Comparison of ENCODE assay signal across 26 mouse cellular contexts in genomic region chr15:103253352-103253751, GRCm38 (mm10). TPM values are rescaled to one million over a fixed set of nuclear protein-coding genes. Genes with fewer than 3 reads are reported as not detected.
A peak's percentile ranks its signal among the peaks of the same experiment; 100 is the strongest.
DNase-seq lines count a peak whose midpoint lies in the region; ATAC-seq and TF ChIP-seq lines count a peak whose summit lies in the region.
"Had no signal": no experiment of that assay in that cellular context is flagged by ENCODE, and none has a peak within 500 bp of the region (broad histone marks: within the 10 kb centered on the region; RNA-seq: fewer than 3 reads in every experiment).

No protein-coding gene starts in this region.

- no peaks in the 10 kb centered on the region; the same call in 1 of the 2 replicates for H3K9me3 ChIP-seq in erythroblast, embryonic 14.5 days (ENCODE audit: control insufficient read depth, low read length)
- H3K9me3 ChIP-seq in hindbrain, embryonic 10.5 days: no peaks in the 10 kb centered on the region
- H3K9me3 ChIP-seq in hindbrain, embryonic 11.5 days (ENCODE audit: control insufficient read depth, low read length): no peaks in the 10 kb centered on the region
- no peaks in the 10 kb centered on the region for H3K9me3 ChIP-seq in MEL (replicated peaks; ENCODE audit: insufficient read depth, low read length)
- H3K9me3 ChIP-seq in liver, embryonic 13.5 days (replicated peaks): no peaks in the 10 kb centered on the region
- H3K9me3 ChIP-seq in midbrain, postnatal 0 days (ENCODE audit: low read length): no peaks in the 10 kb centered on the region
- H3K9me3 ChIP-seq: embryonic facial prominence, embryonic 12.5 days; hindbrain, embryonic 15.5 days; midbrain, embryonic 12.5 days; neural tube, embryonic 12.5 days had no signal

- peaks cover 58% of the 10 kb centered on the region for H3K79me2 ChIP-seq in MEL (ENCODE audit: control insufficient read depth, insufficient read depth, low read length, poor library complexity)

- peaks cover 82% of the 10 kb centered on the region for H3K36me3 ChIP-seq in erythroblast, embryonic 14.5 days (ENCODE audit: control insufficient read depth)
- H3K36me3 ChIP-seq in hindbrain, embryonic 10.5 days: peaks cover 12% of the 10 kb centered on the region
- peaks cover 4% of the 10 kb centered on the region; the same call in 1 of the 2 replicates for H3K36me3 ChIP-seq in hindbrain, embryonic 11.5 days (ENCODE audit: control insufficient read depth, insufficient read depth, low read length)
- peaks cover 0 to 36% of the 10 kb centered on the region in 2 experiments; a peak in 3 of 4 replicates for H3K36me3 ChIP-seq in MEL (ENCODE audit: control insufficient read depth in 1 of 2, insufficient read depth in 2 of 2, low read length in 2 of 2)
- peaks cover 43% of the 10 kb centered on the region for H3K36me3 ChIP-seq in liver, embryonic 13.5 days
- H3K36me3 ChIP-seq in midbrain, postnatal 0 days (ENCODE audit: insufficient read depth, low read length): peaks cover 10% of the 10 kb centered on the region; the same call in 1 of the 2 replicates

- ATAC-seq in erythroblast, adult 5-6 weeks (replicated peaks; ENCODE audit: low FRiP score, poor library complexity, severe bottlenecking): no peak
- ATAC-seq in hindbrain, embryonic 11.5 days (ENCODE audit: low FRiP score): no peak
- ATAC-seq in liver, embryonic 13.5 days (ENCODE audit: low read depth): no peak
- ATAC-seq in granulocyte monocyte progenitor cell, adult 5-6 weeks (replicated peaks; ENCODE audit: poor library complexity, severe bottlenecking): no peak
- no peak for ATAC-seq in midbrain, postnatal 0 days (ENCODE audit: low FRiP score)
- ATAC-seq: forebrain, embryonic 14.5 days had no signal

- no peak for TF ChIP-seq CTCF in MEL (IDR thresholded peaks at IDR 0.05 in 2 of 3, conservative IDR thresholded peaks at IDR 0.05 in 1 of 3; ENCODE audit: control insufficient read depth in 1 of 3, insufficient read depth in 1 of 3, low read depth in 2 of 3, low read length in 3 of 3, poor library complexity in 1 of 3, severe bottlenecking in 1 of 3)
- TF ChIP-seq CTCF in midbrain, postnatal 0 days (IDR thresholded peaks at IDR 0.05): no peak

- H3K27me3 ChIP-seq in erythroblast, embryonic 14.5 days (ENCODE audit: control insufficient read depth): no peaks in the 10 kb centered on the region; the same call in 1 of the 2 replicates
- peaks cover 33% of the 10 kb centered on the region for H3K27me3 ChIP-seq in hindbrain, embryonic 10.5 days (ENCODE audit: insufficient read depth, poor library complexity, severe bottlenecking)
- H3K27me3 ChIP-seq in hindbrain, embryonic 11.5 days (ENCODE audit: control insufficient read depth, insufficient read depth, low read length): 0 out of 2 replicates have a peak, but pooled peaks cover 3% of the 10 kb centered on the region
- H3K27me3 ChIP-seq in MEL (ENCODE audit: control insufficient read depth in 1 of 2, insufficient read depth in 2 of 2, low read length in 2 of 2): no peaks in the 10 kb centered on the region
- H3K27me3 ChIP-seq in liver, embryonic 13.5 days: no peaks in the 10 kb centered on the region
- H3K27me3 ChIP-seq in midbrain, postnatal 0 days (ENCODE audit: insufficient read depth, low read length): peaks cover 2% of the 10 kb centered on the region
- H3K27me3 ChIP-seq: embryonic facial prominence, embryonic 12.5 days had no signal

- WGBS in hindbrain, embryonic 10.5 days: 96% methylated on average over 1 of the region's 1 CpGs
- 85% methylated on average over 1 of the region's 1 CpGs for WGBS in hindbrain, embryonic 11.5 days
- 55% methylated on average over 1 of the region's 1 CpGs for WGBS in liver, embryonic 13.5 days (ENCODE audit: insufficient replicate concordance)
- WGBS in midbrain, postnatal 0 days: 96% methylated on average over 1 of the region's 1 CpGs

- no peak overlapping the region for H3K4me2 ChIP-seq in hindbrain, embryonic 11.5 days (replicated peaks; ENCODE audit: low read depth, low read length)
- peak overlapping the region; percentile 83 for H3K4me2 ChIP-seq in liver, embryonic 13.5 days
- no peak overlapping the region for H3K4me2 ChIP-seq in midbrain, postnatal 0 days (ENCODE audit: low read depth, low read length, poor library complexity, severe bottlenecking)
- H3K4me2 ChIP-seq: embryonic facial prominence, embryonic 12.5 days; hindbrain, embryonic 15.5 days; midbrain, embryonic 12.5 days; neural tube, embryonic 12.5 days had no signal

- TF ChIP-seq EP300 in MEL (IDR thresholded peaks at IDR 0.05; ENCODE audit: low read depth in 1 of 2, low read length in 2 of 2): no peak

- peak overlapping the region; percentile 83 for H3K4me3 ChIP-seq in erythroblast, embryonic 14.5 days (replicated peaks)
- H3K4me3 ChIP-seq in hindbrain, embryonic 10.5 days: 0 out of 2 replicates have a peak overlapping the region, but pooled peaks have one; percentile 14
- H3K4me3 ChIP-seq in hindbrain, embryonic 11.5 days (ENCODE audit: low read depth, low read length): no peak overlapping the region
- H3K4me3 ChIP-seq in MEL (ENCODE audit: control insufficient read depth in 1 of 2, insufficient read depth in 1 of 2, low read depth in 2 of 2, low read length in 2 of 2): peak overlapping the region; percentile 88 to 91
- peak overlapping the region; percentile 75 for H3K4me3 ChIP-seq in liver, embryonic 13.5 days (replicated peaks)
- H3K4me3 ChIP-seq in midbrain, postnatal 0 days (ENCODE audit: low read depth, low read length): no peak overlapping the region
- H3K4me3 ChIP-seq: embryonic facial prominence, embryonic 12.5 days; hindbrain, embryonic 15.5 days; left cerebral cortex, adult 2 months; midbrain, embryonic 12.5 days; neural tube, embryonic 12.5 days had no signal

- no peak for DNase-seq in hindbrain, embryonic 10.5 days (ENCODE audit: low spot score)
- DNase-seq in hindbrain, embryonic 11.5 days (ENCODE audit: low spot score): no peak
- DNase-seq in MEL (ENCODE audit: low read depth, low spot score): no peak
- no peak for DNase-seq in liver, embryonic 13.5 days
- no peak for DNase-seq in midbrain, postnatal 0 days (ENCODE audit: low spot score)
- DNase-seq: adrenal gland, postnatal 36 days; cerebellum, adult 11-12 months; cerebellum, postnatal 14 days; gastrocnemius, postnatal 10 days; heart, postnatal 36 days; kidney, adult 2 months; right cerebral cortex, postnatal 14 days; thymus, postnatal 25 days had no signal

- peaks cover 76% of the 10 kb centered on the region for H3K4me1 ChIP-seq in erythroblast, embryonic 14.5 days (ENCODE audit: control insufficient read depth)
- H3K4me1 ChIP-seq in hindbrain, embryonic 10.5 days (replicated peaks): peaks cover 29% of the 10 kb centered on the region
- peaks cover 9% of the 10 kb centered on the region; the same call in 1 of the 2 replicates for H3K4me1 ChIP-seq in hindbrain, embryonic 11.5 days (replicated peaks; ENCODE audit: control insufficient read depth, insufficient read depth, low read length)
- H3K4me1 ChIP-seq in MEL (ENCODE audit: control insufficient read depth in 1 of 2, insufficient read depth in 2 of 2, low read length in 2 of 2): peaks cover 4 to 18% of the 10 kb centered on the region in 2 experiments
- H3K4me1 ChIP-seq in liver, embryonic 13.5 days (replicated peaks): peaks cover 83% of the 10 kb centered on the region
- H3K4me1 ChIP-seq in midbrain, postnatal 0 days (ENCODE audit: insufficient read depth, low read length): no peaks in the 10 kb centered on the region

- no peak overlapping the region for H3K9ac ChIP-seq in hindbrain, embryonic 11.5 days (ENCODE audit: low read depth, low read length)
- peak overlapping the region; percentile 98 for H3K9ac ChIP-seq in MEL (ENCODE audit: control insufficient read depth, low read depth, low read length, poor library complexity, severe bottlenecking)
- peak overlapping the region; percentile 97 for H3K9ac ChIP-seq in liver, embryonic 13.5 days
- no peak overlapping the region for H3K9ac ChIP-seq in midbrain, postnatal 0 days (replicated peaks; ENCODE audit: low read length, poor library complexity, severe bottlenecking)
- H3K9ac ChIP-seq: embryonic facial prominence, embryonic 12.5 days; hindbrain, embryonic 15.5 days; midbrain, embryonic 12.5 days; neural tube, embryonic 12.5 days had no signal

- H3K27ac ChIP-seq in hindbrain, embryonic 10.5 days: no peak overlapping the region
- H3K27ac ChIP-seq in hindbrain, embryonic 11.5 days (ENCODE audit: low read depth, low read length): no peak overlapping the region
- H3K27ac ChIP-seq in MEL (ENCODE audit: control insufficient read depth, low read depth, low read length): peak overlapping the region; percentile 99
- peak overlapping the region; percentile 99 for H3K27ac ChIP-seq in liver, embryonic 13.5 days
- H3K27ac ChIP-seq in midbrain, postnatal 0 days (ENCODE audit: low read depth, low read length): no peak overlapping the region
- H3K27ac ChIP-seq: embryonic facial prominence, embryonic 12.5 days; hindbrain, embryonic 15.5 days; kidney, postnatal 0 days; left cerebral cortex, adult 2 months; midbrain, embryonic 12.5 days; neural tube, embryonic 12.5 days had no signal

- no peak; a peak in 1 of 4 replicates for TF ChIP-seq POLR2A in MEL (IDR thresholded peaks at IDR 0.05; ENCODE audit: control insufficient read depth in 1 of 2, insufficient read depth in 1 of 2, low read depth in 1 of 2, low read length in 2 of 2, poor library complexity in 1 of 2)

- no peak for TF ChIP-seq RAD21 in MEL (IDR thresholded peaks at IDR 0.05; ENCODE audit: low read depth, low read length)

RNA-seq across cellular contexts. Expression of gene Nfe2, which starts 4.9 kb away (rescaled TPM):
- 46.0 and 48.8 TPM in 2 replicates for polyA plus RNA-seq in erythroblast, embryonic 14.5 days (2012)
- 449 and 473 TPM in 2 replicates for total RNA-seq in erythroblast, adult 5-6 weeks (2015; ENCODE audit: low replicate concordance)
- total RNA-seq in erythroblast, adult 5-6 weeks (2017; ENCODE audit: low replicate concordance): 629 and 671 TPM in 2 replicates
- polyA plus RNA-seq in hindbrain, embryonic 10.5 days (2016; fragmentation: Nextera tagmentation; extraction: Ambion mirVana): 7.3 and 8.5 TPM in 2 replicates
- polyA plus RNA-seq in hindbrain, embryonic 11.5 days (2014; fragmentation: Nextera tagmentation; extraction: Ambion mirVana): 4.7 and 5.0 TPM in 2 replicates
- 63.9 and 74.6 TPM in 2 replicates for total RNA-seq in MEL (2012; rRNA removed)
- 100 to 1,000 TPM in 1 of 2 experiments, not detected in 1; 103 TPM for polyA plus RNA-seq in MEL (2012; ENCODE audit: insufficient read depth in 1 of 2, insufficient read length in 2 of 2, low read depth in 1 of 2, low replicate concordance in 2 of 2, missing spikeins in 1 of 2)
- 171 and 185 TPM in 2 replicates for polyA plus RNA-seq in liver, embryonic 13.5 days (2015; fragmentation: Nextera tagmentation; extraction: Ambion mirVana)
- total RNA-seq in granulocyte monocyte progenitor cell, adult 5-6 weeks (2014; fragmentation: Nextera tagmentation): 159 and 180 TPM in 2 replicates
- total RNA-seq in granulocyte monocyte progenitor cell, adult 5-6 weeks (2017): 112 and 174 TPM in 2 replicates
- total RNA-seq in midbrain, postnatal 0 days (2014; rRNA removed): 0.99 and 3.2 TPM in 2 replicates
- 0.26 and 0.32 TPM in 2 replicates for polyA plus RNA-seq in midbrain, postnatal 0 days (2015; fragmentation: Nextera tagmentation; extraction: Ambion mirVana)
- total RNA-seq: left cerebral cortex, adult 2 months; left cerebral cortex, postnatal 36 days had no signal
- polyA plus RNA-seq: frontal cortex, adult 2 months had no signal

RNA-seq across cellular contexts. Expression of gene Hnrnpa1, which starts 13.1 kb away (rescaled TPM):
- polyA plus RNA-seq in erythroblast, embryonic 14.5 days (2012): 6.0 and 6.4 TPM in 2 replicates
- 130 and 135 TPM in 2 replicates for total RNA-seq in erythroblast, adult 5-6 weeks (2015; ENCODE audit: low replicate concordance)
- total RNA-seq in erythroblast, adult 5-6 weeks (2017; ENCODE audit: low replicate concordance): 189 and 286 TPM in 2 replicates
- 1,344 and 1,669 TPM in 2 replicates for polyA plus RNA-seq in hindbrain, embryonic 10.5 days (2016; fragmentation: Nextera tagmentation; extraction: Ambion mirVana)
- 1,309 and 1,311 TPM in 2 replicates for polyA plus RNA-seq in hindbrain, embryonic 11.5 days (2014; fragmentation: Nextera tagmentation; extraction: Ambion mirVana)
- 322 and 402 TPM in 2 replicates for total RNA-seq in MEL (2012; rRNA removed)
- polyA plus RNA-seq in MEL (2012; ENCODE audit: insufficient read depth in 1 of 2, insufficient read length in 2 of 2, low read depth in 1 of 2, low replicate concordance in 2 of 2, missing spikeins in 1 of 2): 100 to 1,000 TPM in 1 of 2 experiments, not detected in 1; 900 TPM
- 436 and 495 TPM in 2 replicates for polyA plus RNA-seq in liver, embryonic 13.5 days (2015; fragmentation: Nextera tagmentation; extraction: Ambion mirVana)
- 605 and 693 TPM in 2 replicates for total RNA-seq in granulocyte monocyte progenitor cell, adult 5-6 weeks (2014; fragmentation: Nextera tagmentation)
- 956 and 1,234 TPM in 2 replicates for total RNA-seq in granulocyte monocyte progenitor cell, adult 5-6 weeks (2017)
- 142 and 190 TPM in 2 replicates for total RNA-seq in midbrain, postnatal 0 days (2014; rRNA removed)
- polyA plus RNA-seq in midbrain, postnatal 0 days (2015; fragmentation: Nextera tagmentation; extraction: Ambion mirVana): 540 and 609 TPM in 2 replicates

RNA-seq across cellular contexts. Expression of gene Cbx5, which starts 13.7 kb away (rescaled TPM):
- 0.74 and 0.95 TPM in 2 replicates for polyA plus RNA-seq in erythroblast, embryonic 14.5 days (2012)
- total RNA-seq in erythroblast, adult 5-6 weeks (2015; ENCODE audit: low replicate concordance): 42.0 and 42.1 TPM in 2 replicates
- 49.5 and 57.4 TPM in 2 replicates for total RNA-seq in erythroblast, adult 5-6 weeks (2017; ENCODE audit: low replicate concordance)
- polyA plus RNA-seq in hindbrain, embryonic 10.5 days (2016; fragmentation: Nextera tagmentation; extraction: Ambion mirVana): 157 and 186 TPM in 2 replicates
- polyA plus RNA-seq in hindbrain, embryonic 11.5 days (2014; fragmentation: Nextera tagmentation; extraction: Ambion mirVana): 185 and 204 TPM in 2 replicates
- total RNA-seq in MEL (2012; rRNA removed): 39.8 and 40.5 TPM in 2 replicates
- 10 to 100 TPM; 42.4 to 67.1 TPM for polyA plus RNA-seq in MEL (2012; ENCODE audit: insufficient read depth in 1 of 2, insufficient read length in 2 of 2, low read depth in 1 of 2, low replicate concordance in 2 of 2, missing spikeins in 1 of 2)
- polyA plus RNA-seq in liver, embryonic 13.5 days (2015; fragmentation: Nextera tagmentation; extraction: Ambion mirVana): 61.1 and 76.6 TPM in 2 replicates
- 105 and 120 TPM in 2 replicates for total RNA-seq in granulocyte monocyte progenitor cell, adult 5-6 weeks (2014; fragmentation: Nextera tagmentation)
- 225 and 229 TPM in 2 replicates for total RNA-seq in granulocyte monocyte progenitor cell, adult 5-6 weeks (2017)
- total RNA-seq in midbrain, postnatal 0 days (2014; rRNA removed): 190 and 229 TPM in 2 replicates
- 101 and 106 TPM in 2 replicates for polyA plus RNA-seq in midbrain, postnatal 0 days (2015; fragmentation: Nextera tagmentation; extraction: Ambion mirVana)

RNA-seq across cellular contexts. Expression of gene Copz1, which starts 19.2 kb away (rescaled TPM):
- 8.2 and 9.1 TPM in 2 replicates for polyA plus RNA-seq in erythroblast, embryonic 14.5 days (2012)
- total RNA-seq in erythroblast, adult 5-6 weeks (2015; ENCODE audit: low replicate concordance): 123 and 131 TPM in 2 replicates
- 54.0 and 56.5 TPM in 2 replicates for total RNA-seq in erythroblast, adult 5-6 weeks (2017; ENCODE audit: low replicate concordance)
- polyA plus RNA-seq in hindbrain, embryonic 10.5 days (2016; fragmentation: Nextera tagmentation; extraction: Ambion mirVana): 288 and 299 TPM in 2 replicates
- polyA plus RNA-seq in hindbrain, embryonic 11.5 days (2014; fragmentation: Nextera tagmentation; extraction: Ambion mirVana): 310 and 313 TPM in 2 replicates
- total RNA-seq in MEL (2012; rRNA removed): 46.7 and 48.0 TPM in 2 replicates
- polyA plus RNA-seq in MEL (2012; ENCODE audit: insufficient read depth in 1 of 2, insufficient read length in 2 of 2, low read depth in 1 of 2, low replicate concordance in 2 of 2, missing spikeins in 1 of 2): 100 to 1,000 TPM; 117 to 822 TPM
- polyA plus RNA-seq in liver, embryonic 13.5 days (2015; fragmentation: Nextera tagmentation; extraction: Ambion mirVana): 213 and 240 TPM in 2 replicates
- total RNA-seq in granulocyte monocyte progenitor cell, adult 5-6 weeks (2014; fragmentation: Nextera tagmentation): 229 and 240 TPM in 2 replicates
- 80.3 and 87.2 TPM in 2 replicates for total RNA-seq in granulocyte monocyte progenitor cell, adult 5-6 weeks (2017)
- total RNA-seq in midbrain, postnatal 0 days (2014; rRNA removed): 127 and 151 TPM in 2 replicates
- polyA plus RNA-seq in midbrain, postnatal 0 days (2015; fragmentation: Nextera tagmentation; extraction: Ambion mirVana): 178 and 184 TPM in 2 replicates

RNA-seq across cellular contexts. Expression of gene Gpr84, which starts 57.1 kb away (rescaled TPM):
- polyA plus RNA-seq in erythroblast, embryonic 14.5 days (2012): not detected in 2 replicates
- 0.96 and 2.1 TPM in 2 replicates for total RNA-seq in erythroblast, adult 5-6 weeks (2015; ENCODE audit: low replicate concordance)
- total RNA-seq in erythroblast, adult 5-6 weeks (2017; ENCODE audit: low replicate concordance): 0.70 and 1.3 TPM in 2 replicates
- 0.31 and 0.36 TPM in 2 replicates for polyA plus RNA-seq in hindbrain, embryonic 10.5 days (2016; fragmentation: Nextera tagmentation; extraction: Ambion mirVana)
- 0.11 and 0.34 TPM in 2 replicates for polyA plus RNA-seq in hindbrain, embryonic 11.5 days (2014; fragmentation: Nextera tagmentation; extraction: Ambion mirVana)
- total RNA-seq in MEL (2012; rRNA removed): 0.12 TPM in 1 of 2 replicates, not detected in the other
- polyA plus RNA-seq in MEL (2012; ENCODE audit: insufficient read depth in 1 of 2, insufficient read length in 2 of 2, low read depth in 1 of 2, low replicate concordance in 2 of 2, missing spikeins in 1 of 2): under 1 TPM in 1 of 2 experiments, not detected in 1; 0.21 TPM
- polyA plus RNA-seq in liver, embryonic 13.5 days (2015; fragmentation: Nextera tagmentation; extraction: Ambion mirVana): 0.28 and 0.29 TPM in 2 replicates
- 0.77 and 1.0 TPM in 2 replicates for total RNA-seq in granulocyte monocyte progenitor cell, adult 5-6 weeks (2014; fragmentation: Nextera tagmentation)
- 0.77 and 1.1 TPM in 2 replicates for total RNA-seq in granulocyte monocyte progenitor cell, adult 5-6 weeks (2017)
- total RNA-seq in midbrain, postnatal 0 days (2014; rRNA removed): 0.27 TPM in 1 of 2 replicates, not detected in the other
- polyA plus RNA-seq in midbrain, postnatal 0 days (2015; fragmentation: Nextera tagmentation; extraction: Ambion mirVana): 0.29 and 0.37 TPM in 2 replicates
- total RNA-seq: adrenal gland, adult 18-20 months; adrenal gland, postnatal 36 days; heart, postnatal 36 days had no signal

Comparison
In these comparisons a context has a peak if more than half of its experiments do, and no peak if none do; other contexts are left out.
1. H3K4me3 ChIP-seq: peak in erythroblast, embryonic 14.5 days (single experiment), hindbrain, embryonic 10.5 days (single experiment), MEL (2 of 2) and liver, embryonic 13.5 days (single experiment); none in hindbrain, embryonic 11.5 days (single experiment) and midbrain, postnatal 0 days (single experiment).
2. H3K27ac ChIP-seq: peak in MEL (single experiment) and liver, embryonic 13.5 days (single experiment); none in hindbrain, embryonic 10.5 days (single experiment), hindbrain, embryonic 11.5 days (single experiment) and midbrain, postnatal 0 days (single experiment).
3. H3K9ac ChIP-seq: peak in MEL (single experiment) and liver, embryonic 13.5 days (single experiment); none in hindbrain, embryonic 11.5 days (single experiment) and midbrain, postnatal 0 days (single experiment).
4. RNA of gene Cbx5, which starts 13.7 kb away (polyA plus RNA-seq): 185 to 204 TPM in hindbrain, embryonic 11.5 days, 157 to 186 TPM in hindbrain, embryonic 10.5 days, 101 to 106 TPM in midbrain, postnatal 0 days, 42.4 to 67.1 TPM in MEL and 61.1 to 76.6 TPM in liver, embryonic 13.5 days; 0.74 to 0.95 TPM in erythroblast, embryonic 14.5 days; every median in the first group is over 10 times any median in the second.